Mouse (Mus musculus) left cerebral cortex, postnatal 36 days (tissue): ENCODE measurements at regions not wholly inside any gene's neighbourhood (a gene's known extent, or its start where the extent isn't known, plus 50 kb on each side); places are given as distances from the start of the nearest gene placed in this dataset.
A peak's percentile ranks its signal among the peaks of the same experiment; 100 is the strongest.
"Not testable (repeated sequence)": the region's sequence is repeated elsewhere in the genome, so short reads cannot be mapped to it uniquely, and the experiment has no call there.

ENCODE experiments used
- DNase-seq, 2 experiments: peaks; one replicate each; pipeline ENCODE4 v3.0.0; 2021 to 2022; ENCODE audit warnings: low spot score in 2 of 2, mixed read lengths in 1 of 2
- intact Hi-C: fragments of 180-260 bp; cut with DNase I; formaldehyde crosslinking; loops from one replicate; pipeline ENCODE4 v1.15.1; 2025

GRCm38 (mm10) chr8:37048912-37049692, 55.7 kb downstream of the AI429214 start:
- intact Hi-C loops: no loop called here
- peak in 1 of 2 experiments; percentile 5 for DNase-seq

- intact Hi-C loops: no loop called here
- peak in 1 of 2 experiments; percentile 17 for DNase-seq
Observed at GRCm38 (mm10) chr8:37049969-37050683, 56.7 kb downstream of the AI429214 start.

- intact Hi-C loops: no loop called here
- DNase-seq: no peak
Observed at GRCm38 (mm10) chr8:37050684-37051028, 57.3 kb downstream of the AI429214 start.

- intact Hi-C loops: no loop called here
- no peak for DNase-seq
Observed at GRCm38 (mm10) chr8:37056376-37056775, 63.0 kb downstream of the AI429214 start.

- no peak for DNase-seq
- intact Hi-C loops: no loop called here
Observed at GRCm38 (mm10) chr8:37058390-37058789, 65.0 kb downstream of the AI429214 start.

GRCm38 (mm10) chr8:37062012-37062944, 68.9 kb downstream of the AI429214 start:
- peak; percentile 50 to 68 for DNase-seq
- intact Hi-C loops: loop anchor here (5.0 kb wide), 2 partner anchors 230 to 530 kb away; no protein-coding TSS in a partner anchor

GRCm38 (mm10) chr8:37063764-37064331, 70.4 kb downstream of the AI429214 start:
- intact Hi-C loops: loop anchor here (5.0 kb wide), 2 partner anchors 232 to 532 kb away; no protein-coding TSS in a partner anchor
- DNase-seq: peak; percentile 56 to 70

- no peak for DNase-seq
- intact Hi-C loops: loop anchor here (10.0 kb wide), 1 partner anchor 708 kb away; no protein-coding TSS in a partner anchor
Observed at GRCm38 (mm10) chr8:37072905-37073304, 79.5 kb downstream of the AI429214 start.

- peak in 1 of 2 experiments; percentile 7 for DNase-seq
- intact Hi-C loops: no loop called here
Observed at GRCm38 (mm10) chr8:37099727-37100126, 106.3 kb downstream of the AI429214 start.

- DNase-seq, intact Hi-C loops: not testable (repeated sequence)
Observed at GRCm38 (mm10) chr8:37112386-37112785, 119.0 kb downstream of the AI429214 start.

- intact Hi-C loops: no loop called here
Observed at GRCm38 (mm10) chr8:37125834-37126233, 132.4 kb downstream of the AI429214 start.

GRCm38 (mm10) chr8:37129670-37130069, 136.3 kb downstream of the AI429214 start:
- no peak for DNase-seq
- intact Hi-C loops: no loop called here

More at GRCm38 (mm10) chr8:37125834-37126233, 132.4 kb downstream of the AI429214 start:
- no peak for DNase-seq

GRCm38 (mm10) chr8:37131988-37132387, 138.6 kb downstream of the AI429214 start:
- intact Hi-C loops: no loop called here
- no peak for DNase-seq

- intact Hi-C loops: no loop called here
- DNase-seq: no peak
Observed at GRCm38 (mm10) chr8:37134192-37134964, 141.0 kb downstream of the AI429214 start.

GRCm38 (mm10) chr8:37150286-37150685, 156.9 kb downstream of the AI429214 start:
- intact Hi-C loops: no loop called here
- peak in 1 of 2 experiments; percentile 4 for DNase-seq

- no peak for DNase-seq
- intact Hi-C loops: no loop called here
Observed at GRCm38 (mm10) chr8:37154361-37154760, 161.0 kb downstream of the AI429214 start.

- no peak for DNase-seq
- intact Hi-C loops: no loop called here
Observed at GRCm38 (mm10) chr8:37154946-37155345, 161.5 kb downstream of the AI429214 start.

GRCm38 (mm10) chr8:37159481-37159880, 166.1 kb downstream of the AI429214 start:
- DNase-seq: peak; percentile 65 to 69
- intact Hi-C loops: no loop called here

GRCm38 (mm10) chr8:37196859-37197258, 203.5 kb downstream of the AI429214 start:
- no peak for DNase-seq
- intact Hi-C loops: no loop called here
